Mouse (Mus musculus) kidney, adult 10 weeks (tissue): ENCODE data around the gene Map7. TPM values are rescaled to one million over a fixed set of nuclear protein-coding genes. Genes with fewer than 3 reads are reported as not detected.

Experiments used
- polyA plus RNA-seq: library from polyadenylated mRNA; stranded (reverse); fragments of 350-450 nt; fragmentation: Illumina TruSeq; extraction: RNeasy Lipid Tissue Mini Kit (QIAGEN cat#74804); gene quantifications from one replicate; pipeline ENCODE4 v1.2.3, GENCODE M21; 2014; ENCODE audit warnings: low read depth, low replicate concordance

The Map7 gene
- 61.7 TPM for polyA plus RNA-seq

DNA sequence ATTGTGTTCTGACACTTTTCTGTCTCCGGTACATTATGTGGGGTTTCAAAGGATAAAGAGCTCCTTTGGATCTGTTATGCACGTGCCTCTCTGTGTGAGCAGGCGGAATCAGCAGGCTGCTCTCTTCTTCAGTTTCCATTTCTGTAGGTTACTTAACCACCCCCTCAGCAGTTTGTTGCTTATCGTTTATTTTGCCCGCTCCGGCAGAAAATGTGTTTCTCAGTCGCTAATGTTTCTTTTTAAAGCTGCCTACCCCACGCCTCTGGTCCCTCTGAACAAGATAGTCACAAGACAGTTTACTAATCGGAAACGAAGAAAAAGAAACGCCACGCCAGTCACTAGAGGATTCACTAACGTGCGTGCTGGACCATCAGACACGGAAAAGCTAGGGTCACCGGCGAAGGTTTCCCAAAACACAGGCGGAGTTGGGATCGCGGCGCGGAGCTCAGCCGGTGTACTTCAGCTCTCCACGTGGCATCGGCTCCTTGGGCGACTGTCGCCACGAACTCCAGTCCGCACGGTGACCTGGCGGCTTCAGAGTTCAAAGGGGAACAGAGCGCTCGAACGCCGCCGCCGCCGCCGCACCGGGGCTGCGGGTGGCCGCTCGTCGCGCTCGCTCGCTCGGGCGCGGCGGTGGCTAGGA is at the start of gene Map7:
Map7 (plus strand) TSS at position 342 of the 643 bp plus-strand sequence.

DNA sequence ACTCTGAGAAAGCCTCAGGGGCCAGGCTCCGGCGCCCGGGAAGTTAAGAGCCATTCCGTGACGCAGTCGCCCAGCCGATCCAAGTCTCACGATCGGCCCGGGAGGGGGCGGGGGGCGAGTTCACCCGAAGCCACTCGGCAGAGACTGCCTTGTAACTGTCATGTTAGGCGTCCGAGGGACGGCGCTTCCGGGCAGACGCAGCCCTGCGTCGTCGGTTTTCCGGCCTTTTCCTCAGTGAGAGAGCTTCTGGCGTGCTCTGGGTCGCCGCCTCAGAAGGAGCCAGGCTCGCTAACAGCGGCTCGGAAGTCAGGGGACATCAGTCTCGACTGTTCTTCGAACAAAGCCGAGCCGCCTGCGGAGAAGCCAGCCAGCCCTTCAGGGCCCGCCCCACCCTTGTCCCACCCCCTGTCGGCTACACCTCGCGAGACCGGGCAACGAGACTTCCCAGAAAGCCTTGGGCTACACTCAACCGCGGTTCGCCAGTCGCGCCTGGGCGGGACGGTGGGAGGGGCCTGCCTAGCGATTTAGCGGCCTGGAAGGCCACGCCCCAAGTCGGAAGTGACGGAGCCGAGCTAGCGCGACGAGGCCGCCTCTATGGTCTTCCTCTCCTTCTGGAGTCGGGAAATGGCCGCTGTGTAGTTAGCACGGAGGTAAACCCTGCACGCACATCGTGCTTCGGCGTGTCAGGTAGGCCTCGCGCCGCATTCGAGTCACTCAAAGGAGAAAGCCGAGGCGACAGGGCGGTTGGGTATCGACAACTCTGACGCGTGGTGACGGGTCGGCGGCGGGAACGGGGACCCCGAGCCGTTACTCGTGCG is 163.9 kb downstream of the Map7 start, which contains the start of gene Bclaf1:
Bclaf1 (plus strand) TSS at position 552 of the 818 bp plus-strand sequence.

Other genes starting within 250 kb of the Map7 start
- 61.4 TPM for gene Pex7, start 240.8 kb upstream of the Map7 start, polyA plus RNA-seq
- gene Map3k5, start 214.0 kb upstream of the Map7 start, polyA plus RNA-seq = 36.6 TPM
- gene Bclaf1, start 164.0 kb downstream of the Map7 start, polyA plus RNA-seq = 110 TPM
- gene Mtfr2, start 199.3 kb downstream of the Map7 start, polyA plus RNA-seq = 0.28 TPM